Mouse (Mus musculus): ENCODE measurements around the gene Mfap2.

Gene Mfap2

GRCm38 (mm10) chr4:141010118-141010517 is at the start of gene Mfap2:
Mfap2 (plus strand) TSS chr4:141010418.
- DNase-seq (ENCODE audit: low spot score in 2 of 2), result no peak

GRCm38 (mm10) chr4:140960781-140961466 is 49.3 kb upstream of the Mfap2 start, which contains the start of gene Sdhb:
Sdhb (plus strand) TSS chr4:140961203.
- DNase-seq (ENCODE audit: low spot score in 2 of 2), result peak; percentile 96 to 97

GRCm38 (mm10) chr4:140961467-140962206 is 48.6 kb upstream of the Mfap2 start:
- no peak for DNase-seq (ENCODE audit: low spot score in 2 of 2)

GRCm38 (mm10) chr4:140962207-140962909 is 47.9 kb upstream of the Mfap2 start:
- no peak for DNase-seq (ENCODE audit: low spot score in 2 of 2)

- peak in 1 of 2 experiments; percentile 33 for DNase-seq (ENCODE audit: low spot score in 2 of 2)
These were observed 47.3 kb upstream of the Mfap2 start for GRCm38 (mm10) chr4:140962950-140963349.

GRCm38 (mm10) chr4:140963941-140964597 is 46.1 kb upstream of the Mfap2 start:
- peak in 1 of 2 experiments; percentile 51 for DNase-seq (ENCODE audit: low spot score in 2 of 2)

- peak; percentile 72 to 86 for DNase-seq (ENCODE audit: low spot score in 2 of 2)
These were observed 45.6 kb upstream of the Mfap2 start for GRCm38 (mm10) chr4:140964620-140965019.

GRCm38 (mm10) chr4:140967386-140968159 is 42.6 kb upstream of the Mfap2 start:
- DNase-seq (ENCODE audit: low spot score in 2 of 2), result no peak

GRCm38 (mm10) chr4:140971691-140972090 is 38.5 kb upstream of the Mfap2 start:
- no peak for DNase-seq (ENCODE audit: low spot score in 2 of 2)

- no peak for DNase-seq (ENCODE audit: low spot score in 2 of 2)
These were observed 35.8 kb upstream of the Mfap2 start for GRCm38 (mm10) chr4:140974408-140974807.

GRCm38 (mm10) chr4:140975356-140975755 is 34.9 kb upstream of the Mfap2 start:
- DNase-seq (ENCODE audit: low spot score in 2 of 2), result no peak

- DNase-seq (ENCODE audit: low spot score in 2 of 2), result no peak
These were observed 32.9 kb upstream of the Mfap2 start for GRCm38 (mm10) chr4:140977278-140977677.

GRCm38 (mm10) chr4:140977886-140978692 is 32.1 kb upstream of the Mfap2 start:
- DNase-seq (ENCODE audit: low spot score in 2 of 2), result no peak

- no peak for DNase-seq (ENCODE audit: low spot score in 2 of 2)
These were observed 28.6 kb upstream of the Mfap2 start for GRCm38 (mm10) chr4:140981605-140982004.

GRCm38 (mm10) chr4:140982808-140983207 is 27.4 kb upstream of the Mfap2 start:
- no peak for DNase-seq (ENCODE audit: low spot score in 2 of 2)

GRCm38 (mm10) chr4:140983442-140983841 is 26.8 kb upstream of the Mfap2 start:
- DNase-seq (ENCODE audit: low spot score in 2 of 2), result peak in 1 of 2 experiments; percentile 49

- DNase-seq (ENCODE audit: low spot score in 2 of 2), result no peak
These were observed 25.7 kb upstream of the Mfap2 start for GRCm38 (mm10) chr4:140984544-140984943.

- DNase-seq (ENCODE audit: low spot score in 2 of 2), result no peak
These were observed 24.1 kb upstream of the Mfap2 start for GRCm38 (mm10) chr4:140986024-140986710.

GRCm38 (mm10) chr4:140986711-140987395 is 23.4 kb upstream of the Mfap2 start, which contains the start of gene Atp13a2:
Atp13a2 (plus strand) TSS chr4:140986873.
- peak; percentile 94 to 96 for DNase-seq (ENCODE audit: low spot score in 2 of 2)
